Mouse (Mus musculus): ENCODE results near the gene Gan.

GRCm38 (mm10) chr8:117112261-117112660 is 45.7 kb upstream of the Gan start:
- TF ChIP-seq CTCF (conservative IDR thresholded peaks at IDR 0.05 in 1 of 2, IDR thresholded peaks at IDR 0.05 in 1 of 2; ENCODE audit: low read depth in 2 of 2, low read length in 2 of 2) (no peak), POLR2A (IDR thresholded peaks at IDR 0.05; ENCODE audit: low read depth, low read length) (no peak), USF2 (conservative IDR thresholded peaks at IDR 0.05; ENCODE audit: low read depth, low read length) (no peak)

Data from CH12.LX (cell line).